ENCODE assay signal across 17 mouse cellular contexts in the genomic region with DNA sequence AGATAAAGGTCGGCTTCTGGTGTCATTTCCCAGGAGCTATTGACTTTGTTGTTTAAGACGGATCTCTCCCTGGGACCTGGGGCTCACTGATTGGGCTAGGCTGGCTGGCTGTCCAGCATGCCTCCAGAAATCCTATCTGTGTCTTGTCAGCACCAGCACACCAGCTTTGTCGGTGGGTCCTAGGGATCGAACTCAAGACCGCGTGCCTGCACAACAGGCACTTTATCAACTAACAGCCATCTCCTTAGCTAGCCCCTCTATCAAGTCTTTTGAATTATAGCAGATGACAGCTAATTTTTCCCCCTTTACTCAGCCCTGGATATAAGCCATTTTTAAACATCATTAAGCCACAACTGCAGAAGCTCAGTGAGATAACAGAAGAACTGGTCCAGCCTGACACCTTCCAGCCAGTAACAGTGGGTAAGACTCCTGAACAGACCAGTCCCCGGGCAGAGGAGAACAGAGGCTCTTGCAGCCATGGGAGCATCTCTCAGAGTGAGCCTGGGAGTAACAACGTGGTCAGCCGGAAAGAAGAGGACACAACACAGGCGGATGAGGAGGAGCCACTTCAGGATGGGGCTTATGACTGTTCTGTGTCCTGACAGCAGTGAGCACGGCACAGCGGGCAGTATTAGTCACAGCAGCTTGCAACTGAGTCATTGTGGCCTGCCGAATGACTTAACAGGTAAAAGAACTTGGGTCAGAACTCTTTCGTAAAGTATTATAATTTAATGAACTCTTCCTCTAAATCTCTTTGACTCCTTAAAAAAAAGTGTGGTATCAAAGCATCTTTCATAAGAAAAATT. TPM values are rescaled to one million over a fixed set of nuclear protein-coding genes. Genes with fewer than 3 reads are reported as not detected.
DNase-seq lines count a peak whose midpoint lies in the region; ATAC-seq lines count a peak whose summit lies in the region.
"Had no signal": no experiment of that assay in that cellular context is flagged by ENCODE, and none has a peak within 500 bp of the region (broad histone marks: within the 10 kb centered on the region; RNA-seq: fewer than 3 reads in every experiment).

No protein-coding gene starts in this region.

- DNase-seq in adrenal gland, postnatal 25 days: peak; percentile 29
- DNase-seq in adrenal gland, postnatal 14 days: no peak
- peak; percentile 81 for DNase-seq in 3T3-L1 (ENCODE audit: low read depth, low spot score)
- peak; percentile 23 for DNase-seq in MEL-GATA-1-ER (ENCODE audit: extremely low read depth, low read depth)
- no peak for DNase-seq in adipocyte (ENCODE audit: low spot score)
- no peak for DNase-seq in thymus, postnatal 36 days
- DNase-seq: cerebellum, adult 9-10 months; heart, postnatal 10 days; kidney, postnatal 36 days; layer of hippocampus, postnatal 36 days; lung, postnatal 36 days; thymus, postnatal 25 days had no signal

- ATAC-seq in megakaryocyte-erythroid progenitor cell, adult 5-6 weeks (replicated peaks; ENCODE audit: low FRiP score, low TSS enrichment, poor library complexity, severe bottlenecking): peak; percentile 90
- ATAC-seq: activated CD4-positive, CD25-positive, alpha-beta regulatory T cell, adult 4 months; forebrain, embryonic 15.5 days; hindbrain, postnatal 0 days; intestine, postnatal 0 days had no signal

RNA-seq across cellular contexts. Expression of a gene that starts 44.5 kb away (rescaled TPM):
- 51.7 and 55.0 TPM in 2 replicates for total RNA-seq in adrenal gland, postnatal 25 days (2021)
- total RNA-seq in adrenal gland, postnatal 14 days (2021): 52.8 and 53.8 TPM in 2 replicates
- total RNA-seq in megakaryocyte-erythroid progenitor cell, adult 5-6 weeks (2014; fragmentation: Nextera tagmentation): 19.9 and 31.0 TPM in 2 replicates
- total RNA-seq in megakaryocyte-erythroid progenitor cell, adult 5-6 weeks (2017): 27.8 and 31.1 TPM in 2 replicates

Comparison
In these comparisons a context has a peak if more than half of its experiments do, and no peak if none do; other contexts are left out.
1. DNase-seq: peak in adrenal gland, postnatal 25 days (single experiment), 3T3-L1 (single experiment) and MEL-GATA-1-ER (single experiment); none in adrenal gland, postnatal 14 days (single experiment), adipocyte (single experiment) and thymus, postnatal 36 days (0 of 2).